Mouse (Mus musculus) heart, postnatal 0 days (tissue): ENCODE data around the gene Dnmt1. TPM values are rescaled to one million over a fixed set of nuclear protein-coding genes. Genes with fewer than 3 reads are reported as not detected.

Experiments
- ATAC-seq: fragments of 200-750 bp; cut with Nextera tagmentation; 2 replicates; pipeline ENCODE4 v1.8.0; 2017; ENCODE audit warnings: low read depth, moderate number of reproducible peaks, moderate library complexity; ENCODE audit not compliant: insufficient read depth
- DNase-seq: peaks from one replicate; pipeline ENCODE4 v3.0.0-alpha.2; 2016; ENCODE audit warnings: low spot score
- H3K27ac ChIP-seq: fragments of 300-500 bp; sonication (generic); 2 replicates; pipeline ENCODE4 v1.5.1; 2014; ENCODE audit warnings: low read depth, mild to moderate bottlenecking
- H3K27me3 ChIP-seq: fragments of 300-500 bp; sonication (generic); 2 replicates; pipeline ENCODE4 v1.6.1; 2014; ENCODE audit warnings: low read length, mixed read lengths; ENCODE audit not compliant: control insufficient read depth, insufficient read depth
- H3K36me3 ChIP-seq: fragments of 300-500 bp; sonication (generic); replicated peaks from 2 replicates; pipeline ENCODE4 v1.6.1; 2014; ENCODE audit warnings: low read length, mixed read lengths; ENCODE audit not compliant: control insufficient read depth, insufficient read depth
- H3K4me1 ChIP-seq: fragments of 300-500 bp; sonication (generic); 2 replicates; pipeline ENCODE4 v1.6.1; 2014; ENCODE audit warnings: antibody characterized with exemption; ENCODE audit not compliant: control insufficient read depth, insufficient read depth
- H3K4me2 ChIP-seq: fragments of 300-500 bp; sonication (generic); 2 replicates; pipeline ENCODE4 v1.6.1; 2014; ENCODE audit warnings: low read depth, mild to moderate bottlenecking, low read length, moderate library complexity
- H3K4me3 ChIP-seq: fragments of 300-500 bp; sonication (generic); 2 replicates; pipeline ENCODE4 v1.5.1; 2014; ENCODE audit warnings: low read depth, low read length
- H3K9ac ChIP-seq: fragments of 300-500 bp; sonication (generic); replicated peaks from 2 replicates; pipeline ENCODE4 v1.6.1; 2014; ENCODE audit warnings: low read depth, low read length, mixed read lengths
- H3K9me3 ChIP-seq: fragments of 300-500 bp; sonication (generic); replicated peaks from 2 replicates; pipeline ENCODE4 v1.6.1; 2016; ENCODE audit warnings: low read length; ENCODE audit not compliant: control insufficient read depth
- CTCF ChIP-seq: IDR thresholded peaks from 2 replicates; pipeline ENCODE4 v1.5.1; 2016; ENCODE audit warnings: antibody characterized with exemption, control low read depth, low read depth
- EP300 ChIP-seq: IDR thresholded peaks from 2 replicates; pipeline ENCODE4 v1.6.1; 2016; ENCODE audit warnings: antibody characterized with exemption, low read depth
- WGBS: fragments of 180-500 bp; shearing (Covaris S2); extraction: QIAGEN DNeasy Blood & Tissue Kit; methylation state at CpG from one replicate; pipeline ENCODE4 v1.1.7; 2014; 5-methylcytosine and 5-hydroxymethylcytosine counted together
- microRNA-seq: library from miRNA; unstranded; fragments of <30 nt; microRNA quantifications from one replicate; pipeline ENCODE4, GENCODE M21; 2016
- polyA plus RNA-seq: library from polyadenylated mRNA; unstranded; fragments of >200 nt; fragmentation: Nextera tagmentation; extraction: Ambion mirVana; gene quantifications from 2 replicates; pipeline ENCODE4 v1.2.1, GENCODE M21; 2015
- total RNA-seq: library from RNA; depleted of rRNA; stranded (reverse); fragments of >200 nt; gene quantifications from 2 replicates; pipeline ENCODE4 v1.2.3, GENCODE M21; 2014; ENCODE audit warnings: low replicate concordance; rRNA removed

The Dnmt1 gene
- total and polyA plus RNA-seq, 2 experiments from 2014 or later: 15.4 to 27.4 TPM

GRCm38 (mm10) chr9:20868448-20869001 lies 91.2 kb downstream of the Dnmt1 start, which contains the start of gene A230050P20Rik:
Gene A230050P20Rik, plus strand, starts transcription at chr9:20868642.
- Histone ChIP-seq H3K9me3 (no peaks in the 10 kb centered on the region), H3K9ac (peak within 1 kb of the TSS; percentile 57), H3K27ac (no peak within 1 kb of the TSS), H3K4me3 (peak within 1 kb of the TSS; percentile 66), H3K4me1 (peaks cover 4% of the 10 kb centered on the region; the same call in 1 of the 2 replicates), H3K36me3 (no peaks in the 10 kb centered on the region), H3K27me3 (0 out of 2 replicates have a peak, but pooled peaks cover 15% of the 10 kb centered on the region), H3K4me2 (peak within 1 kb of the TSS; percentile 81)
- TF ChIP-seq CTCF: no peak
- no peak for TF ChIP-seq EP300
- DNase-seq: no peak
- peak; percentile 72 for ATAC-seq
- WGBS: 7% methylated on average over 53 of the region's 53 CpGs

GRCm38 (mm10) chr9:20866879-20867278 lies 92.8 kb downstream of the Dnmt1 start:
- TF ChIP-seq CTCF (no peak), EP300 (no peak)
- peaks cover 4% of the 10 kb centered on the region; the same call in 1 of the 2 replicates for H3K4me1 ChIP-seq
- 0 out of 2 replicates have a peak, but pooled peaks cover 15% of the 10 kb centered on the region for H3K27me3 ChIP-seq
- H3K4me2 ChIP-seq: no peak overlapping the region
- no peak for DNase-seq
- no peak for ATAC-seq
- H3K9ac ChIP-seq: no peak overlapping the region
- WGBS: 55% methylated on average over 3 of the region's 3 CpGs
- no peaks in the 10 kb centered on the region for H3K36me3 ChIP-seq
- no peak overlapping the region for H3K27ac ChIP-seq
- H3K4me3 ChIP-seq: no peak overlapping the region
- no peaks in the 10 kb centered on the region for H3K9me3 ChIP-seq

GRCm38 (mm10) chr9:20862225-20862624 lies 97.5 kb downstream of the Dnmt1 start:
- no peak overlapping the region for H3K4me2 ChIP-seq
- no peak overlapping the region for H3K27ac ChIP-seq
- no peak overlapping the region for H3K9ac ChIP-seq
- no peaks in the 10 kb centered on the region for H3K27me3 ChIP-seq
- TF ChIP-seq EP300 (no peak), CTCF (no peak)
- H3K4me3 ChIP-seq: no peak overlapping the region
- no peaks in the 10 kb centered on the region for H3K36me3 ChIP-seq
- WGBS: 48% methylated on average over 4 of the region's 4 CpGs
- H3K9me3 ChIP-seq: no peaks in the 10 kb centered on the region
- H3K4me1 ChIP-seq: no peaks in the 10 kb centered on the region
- DNase-seq: no peak
- no peak for ATAC-seq

- H3K36me3 ChIP-seq: no peaks in the 10 kb centered on the region
- WGBS: 10% methylated on average over 4 of the region's 4 CpGs
- DNase-seq (no peak), ATAC-seq (no peak)
- TF ChIP-seq EP300 (no peak), CTCF (peak; percentile 45)
- H3K4me2 ChIP-seq: no peak overlapping the region
- no peak overlapping the region for H3K27ac ChIP-seq
- no peak overlapping the region for H3K4me3 ChIP-seq
- H3K27me3 ChIP-seq: no peaks in the 10 kb centered on the region
- no peaks in the 10 kb centered on the region for H3K9me3 ChIP-seq
- H3K9ac ChIP-seq: no peak overlapping the region
- H3K4me1 ChIP-seq: no peaks in the 10 kb centered on the region
Observed at GRCm38 (mm10) chr9:20861821-20862220, 97.9 kb downstream of the Dnmt1 start.

- no peak for ATAC-seq
Observed at GRCm38 (mm10) chr9:20859926-20860325, 99.8 kb downstream of the Dnmt1 start.

More at GRCm38 (mm10) chr9:20859926-20860325, 99.8 kb downstream of the Dnmt1 start:
- Histone ChIP-seq H3K27me3 (no peaks in the 10 kb centered on the region), H3K4me1 (no peaks in the 10 kb centered on the region), H3K9me3 (no peaks in the 10 kb centered on the region), H3K27ac (no peak overlapping the region), H3K4me3 (no peak overlapping the region), H3K4me2 (no peak overlapping the region), H3K36me3 (no peaks in the 10 kb centered on the region), H3K9ac (no peak overlapping the region)
- WGBS: 40% methylated on average over 6 of the region's 6 CpGs
- DNase-seq: no peak
- TF ChIP-seq EP300 (no peak), CTCF (no peak)

Small RNA genes lying within 50 kb of the gene (microRNA-seq; reads per million reads assigned to microRNA genes)
- gene Mir7081: not detected

Other genes with a start within 250 kb of the Dnmt1 start
- 3.1 TPM in 1 of 2 replicates, not detected in the other for gene Olfm2, start 213.5 kb downstream of the Dnmt1 start, total RNA-seq
- gene Olfm2, start 213.5 kb downstream of the Dnmt1 start, polyA plus RNA-seq: 0.20 and 0.34 TPM in 2 replicates
- gene Col5a3, start 144.8 kb downstream of the Dnmt1 start, total RNA-seq: 4.6 and 8.8 TPM in 2 replicates
- gene Col5a3, start 144.8 kb downstream of the Dnmt1 start, polyA plus RNA-seq: 1.4 and 1.6 TPM in 2 replicates
- not detected in 2 replicates for gene Rdh8, start 141.4 kb downstream of the Dnmt1 start, total RNA-seq
- gene Rdh8, start 141.4 kb downstream of the Dnmt1 start, polyA plus RNA-seq: not detected in 2 replicates
- 4.0 and 6.8 TPM in 2 replicates for gene A230050P20Rik, start 91.2 kb downstream of the Dnmt1 start, total RNA-seq
- gene A230050P20Rik, start 91.2 kb downstream of the Dnmt1 start, polyA plus RNA-seq: 4.9 and 5.3 TPM in 2 replicates
- 0.43 TPM in 1 of 2 replicates, not detected in the other for gene Angptl6, start 80.2 kb downstream of the Dnmt1 start, total RNA-seq
- 2.0 and 2.3 TPM in 2 replicates for gene Angptl6, start 80.2 kb downstream of the Dnmt1 start, polyA plus RNA-seq
- gene Ppan, start 71.7 kb downstream of the Dnmt1 start, total RNA-seq: 17.4 and 21.2 TPM in 2 replicates
- 15.2 and 16.9 TPM in 2 replicates for gene Ppan, start 71.7 kb downstream of the Dnmt1 start, polyA plus RNA-seq
- gene Eif3g, start 61.3 kb downstream of the Dnmt1 start, total RNA-seq: 74.5 and 86.8 TPM in 2 replicates
- 161 and 172 TPM in 2 replicates for gene Eif3g, start 61.3 kb downstream of the Dnmt1 start, polyA plus RNA-seq
- gene S1pr2, start 16.9 kb upstream of the Dnmt1 start, total RNA-seq: 6.9 and 7.4 TPM in 2 replicates
- 8.5 and 8.6 TPM in 2 replicates for gene S1pr2, start 16.9 kb upstream of the Dnmt1 start, polyA plus RNA-seq
- gene Mrpl4, start 42.9 kb upstream of the Dnmt1 start, total RNA-seq: 239 and 285 TPM in 2 replicates
- 193 and 195 TPM in 2 replicates for gene Mrpl4, start 42.9 kb upstream of the Dnmt1 start, polyA plus RNA-seq
- 16.2 and 19.1 TPM in 2 replicates for gene Icam1, start 56.1 kb upstream of the Dnmt1 start, total RNA-seq
- 9.0 and 10.6 TPM in 2 replicates for gene Icam1, start 56.1 kb upstream of the Dnmt1 start, polyA plus RNA-seq
- gene Icam4, start 69.5 kb upstream of the Dnmt1 start, total RNA-seq: 2.4 TPM in 1 of 2 replicates, not detected in the other
- 1.3 and 1.6 TPM in 2 replicates for gene Icam4, start 69.5 kb upstream of the Dnmt1 start, polyA plus RNA-seq
- gene Icam5, start 72.2 kb upstream of the Dnmt1 start, total RNA-seq: not detected in 2 replicates
- gene Icam5, start 72.2 kb upstream of the Dnmt1 start, polyA plus RNA-seq: 0.04 TPM in 1 of 2 replicates, not detected in the other
- not detected in 2 replicates for gene Zglp1, start 107.2 kb upstream of the Dnmt1 start, total RNA-seq
- 0.30 TPM in 1 of 2 replicates, not detected in the other for gene Zglp1, start 107.2 kb upstream of the Dnmt1 start, polyA plus RNA-seq
- 0.23 TPM in 1 of 2 replicates, not detected in the other for gene Gm49373, start 113.2 kb upstream of the Dnmt1 start, total RNA-seq
- 0.12 and 0.18 TPM in 2 replicates for gene Gm49373, start 113.2 kb upstream of the Dnmt1 start, polyA plus RNA-seq
- 63.8 and 79.5 TPM in 2 replicates for gene Fdx1l, start 113.7 kb upstream of the Dnmt1 start, total RNA-seq
- gene Fdx1l, start 113.7 kb upstream of the Dnmt1 start, polyA plus RNA-seq: 51.1 and 51.6 TPM in 2 replicates
- 0.66 and 1.6 TPM in 2 replicates for gene Gm38431, start 132.1 kb upstream of the Dnmt1 start, total RNA-seq
- 0.34 TPM in 2 replicates for gene Gm38431, start 132.1 kb upstream of the Dnmt1 start, polyA plus RNA-seq
- 40.8 and 48.3 TPM in 2 replicates for gene Raver1, start 132.1 kb upstream of the Dnmt1 start, total RNA-seq
- 15.5 and 15.9 TPM in 2 replicates for gene Raver1, start 132.1 kb upstream of the Dnmt1 start, polyA plus RNA-seq
- gene Tyk2, start 171.4 kb upstream of the Dnmt1 start, total RNA-seq: 16.7 and 17.9 TPM in 2 replicates
- 7.7 and 8.3 TPM in 2 replicates for gene Tyk2, start 171.4 kb upstream of the Dnmt1 start, polyA plus RNA-seq
- 32.9 and 50.1 TPM in 2 replicates for gene Cdc37, start 190.1 kb upstream of the Dnmt1 start, total RNA-seq
- gene Cdc37, start 190.1 kb upstream of the Dnmt1 start, polyA plus RNA-seq: 176 and 183 TPM in 2 replicates
- 10.2 and 14.6 TPM in 2 replicates for gene Pde4a, start 205.8 kb upstream of the Dnmt1 start, total RNA-seq
- 16.6 and 17.5 TPM in 2 replicates for gene Pde4a, start 205.8 kb upstream of the Dnmt1 start, polyA plus RNA-seq